Mouse (Mus musculus) lung, embryonic 15.5 days (tissue): Measurements from ENCODE around the gene Tesc. TPM values are rescaled to one million over a fixed set of nuclear protein-coding genes. Genes with fewer than 3 reads are reported as not detected.

Experiments
- ATAC-seq: fragments of 200-750 bp; cut with Nextera tagmentation; 2 replicates; pipeline ENCODE4 v1.8.0; 2017; ENCODE audit warnings: moderate number of reproducible peaks, borderline replicate concordance; ENCODE audit not compliant: low FRiP score, low TSS enrichment; ENCODE audit errors: extremely low read depth
- H3K27ac ChIP-seq: fragments of 300-500 bp; sonication (generic); 2 replicates; pipeline ENCODE4 v1.5.1; 2015; ENCODE audit warnings: moderate library complexity, mild to moderate bottlenecking, inconsistent platforms
- H3K27me3 ChIP-seq: fragments of 300-500 bp; sonication (generic); 2 replicates; pipeline ENCODE4 v1.6.1; 2015; ENCODE audit warnings: inconsistent platforms
- H3K36me3 ChIP-seq: fragments of 300-500 bp; sonication (generic); 2 replicates; pipeline ENCODE4 v1.6.1; 2015; ENCODE audit warnings: inconsistent platforms
- H3K4me1 ChIP-seq: fragments of 300-500 bp; sonication (generic); 2 replicates; pipeline ENCODE4 v1.6.1; 2015; ENCODE audit warnings: inconsistent platforms
- H3K4me2 ChIP-seq: fragments of 300-500 bp; sonication (generic); 2 replicates; pipeline ENCODE4 v1.6.1; 2015; ENCODE audit warnings: inconsistent platforms, mild to moderate bottlenecking, moderate library complexity
- H3K4me3 ChIP-seq: fragments of 300-500 bp; sonication (generic); 2 replicates; pipeline ENCODE4 v1.5.1; 2015; ENCODE audit warnings: mild to moderate bottlenecking, inconsistent platforms
- H3K9ac ChIP-seq: fragments of 300-500 bp; sonication (generic); 2 replicates; pipeline ENCODE4 v1.6.1; 2015; ENCODE audit warnings: inconsistent platforms
- H3K9me3 ChIP-seq: fragments of 300-500 bp; sonication (generic); 2 replicates; pipeline ENCODE4 v1.6.1; 2016; ENCODE audit warnings: inconsistent platforms
- WGBS: fragments of 180-500 bp; shearing (Covaris S2); methylation state at CpG from one replicate; pipeline ENCODE4 v1.1.7; 2015; 5-methylcytosine and 5-hydroxymethylcytosine counted together
- polyA plus RNA-seq: library from polyadenylated mRNA; unstranded; fragments of >200 nt; fragmentation: Nextera tagmentation; extraction: Ambion mirVana; gene quantifications from 2 replicates; pipeline ENCODE4 v1.2.1, GENCODE M21; 2015

The Tesc gene
- polyA plus RNA-seq, 1 experiment from 2014 or later, result 8.8 TPM

GRCm38 (mm10) chr5:118065516-118066255 lies 38.1 kb downstream of the Tesc start:
- H3K27ac ChIP-seq, result peak overlapping the region; percentile 53
- no peaks in the 10 kb centered on the region for H3K9me3 ChIP-seq
- H3K36me3 ChIP-seq, result peaks cover 24% of the 10 kb centered on the region
- H3K4me3 ChIP-seq, result no peak overlapping the region
- H3K4me2 ChIP-seq, result no peak overlapping the region
- H3K27me3 ChIP-seq, result no peaks in the 10 kb centered on the region
- ATAC-seq, result no peak
- no peak overlapping the region for H3K9ac ChIP-seq
- peaks cover 27% of the 10 kb centered on the region for H3K4me1 ChIP-seq
- WGBS, result 81% methylated on average over 19 of the region's 19 CpGs

- Histone ChIP-seq H3K36me3 (peaks cover 30% of the 10 kb centered on the region), H3K4me2 (no peak overlapping the region), H3K27me3 (no peaks in the 10 kb centered on the region), H3K27ac (no peak overlapping the region), H3K4me3 (no peak overlapping the region), H3K9ac (no peak overlapping the region), H3K4me1 (peaks cover 27% of the 10 kb centered on the region), H3K9me3 (no peaks in the 10 kb centered on the region)
- no peak for ATAC-seq
- 63% methylated on average over 5 of the region's 5 CpGs for WGBS
Measured at GRCm38 (mm10) chr5:118066828-118067227, 39.3 kb downstream of the Tesc start.

GRCm38 (mm10) chr5:118067572-118067971 lies 40.0 kb downstream of the Tesc start:
- ATAC-seq, result peak; percentile 9
- H3K36me3 ChIP-seq, result peaks cover 31% of the 10 kb centered on the region

GRCm38 (mm10) chr5:118067984-118068494 lies 40.5 kb downstream of the Tesc start:
- no peaks in the 10 kb centered on the region for H3K27me3 ChIP-seq
- 53% methylated on average over 9 of the region's 9 CpGs for WGBS
- no peak overlapping the region for H3K4me3 ChIP-seq
- H3K4me2 ChIP-seq, result no peak overlapping the region
- peak; percentile 69; the same call in 1 of the 2 replicates for ATAC-seq
- H3K27ac ChIP-seq, result no peak overlapping the region; the same call in 1 of the 2 replicates
- H3K36me3 ChIP-seq, result peaks cover 36% of the 10 kb centered on the region
- H3K9me3 ChIP-seq, result no peaks in the 10 kb centered on the region
- peaks cover 27% of the 10 kb centered on the region for H3K4me1 ChIP-seq
- H3K9ac ChIP-seq, result no peak overlapping the region

More at GRCm38 (mm10) chr5:118067572-118067971, 40.0 kb downstream of the Tesc start:
- Histone ChIP-seq H3K9me3 (no peaks in the 10 kb centered on the region), H3K4me1 (peaks cover 27% of the 10 kb centered on the region), H3K4me2 (no peak overlapping the region), H3K4me3 (no peak overlapping the region), H3K27me3 (no peaks in the 10 kb centered on the region), H3K9ac (no peak overlapping the region), H3K27ac (no peak overlapping the region; the same call in 1 of the 2 replicates)
- WGBS, result 57% methylated on average over 4 of the region's 4 CpGs

GRCm38 (mm10) chr5:118069315-118069714 lies 41.8 kb downstream of the Tesc start:
- Histone ChIP-seq H3K4me1 (peaks cover 22% of the 10 kb centered on the region), H3K4me3 (no peak overlapping the region), H3K9ac (no peak overlapping the region), H3K27ac (no peak overlapping the region), H3K9me3 (no peaks in the 10 kb centered on the region), H3K36me3 (peaks cover 46% of the 10 kb centered on the region), H3K27me3 (no peaks in the 10 kb centered on the region), H3K4me2 (no peak overlapping the region)
- peak; percentile 32; the same call in 1 of the 2 replicates for ATAC-seq
- 36% methylated on average over 9 of the region's 9 CpGs for WGBS

- H3K4me1 ChIP-seq, result peaks cover 17% of the 10 kb centered on the region; the same call in 1 of the 2 replicates
- WGBS, result 79% methylated on average over 5 of the region's 5 CpGs
- no peak overlapping the region for H3K4me3 ChIP-seq
- ATAC-seq, result no peak
- no peak overlapping the region for H3K9ac ChIP-seq
- H3K4me2 ChIP-seq, result no peak overlapping the region
- peaks cover 62% of the 10 kb centered on the region for H3K36me3 ChIP-seq
- H3K27me3 ChIP-seq, result no peaks in the 10 kb centered on the region
- H3K9me3 ChIP-seq, result no peaks in the 10 kb centered on the region
- H3K27ac ChIP-seq, result no peak overlapping the region
Measured at GRCm38 (mm10) chr5:118071766-118072165, 44.2 kb downstream of the Tesc start.

GRCm38 (mm10) chr5:118073213-118073773 lies 45.8 kb downstream of the Tesc start:
- H3K4me1 ChIP-seq, result peaks cover 9% of the 10 kb centered on the region; the same call in 1 of the 2 replicates
- no peak overlapping the region for H3K4me3 ChIP-seq
- H3K9me3 ChIP-seq, result no peaks in the 10 kb centered on the region
- no peak overlapping the region for H3K9ac ChIP-seq
- H3K27ac ChIP-seq, result no peak overlapping the region
- peaks cover 62% of the 10 kb centered on the region for H3K36me3 ChIP-seq
- 92% methylated on average over 15 of the region's 15 CpGs for WGBS
- H3K4me2 ChIP-seq, result no peak overlapping the region
- ATAC-seq, result no peak
- no peaks in the 10 kb centered on the region for H3K27me3 ChIP-seq

GRCm38 (mm10) chr5:118076721-118077592 lies 49.4 kb downstream of the Tesc start:
- Histone ChIP-seq H3K36me3 (peaks cover 44% of the 10 kb centered on the region), H3K9me3 (no peaks in the 10 kb centered on the region), H3K4me1 (0 out of 2 replicates have a peak, but pooled peaks cover 4% of the 10 kb centered on the region), H3K27me3 (no peaks in the 10 kb centered on the region), H3K4me2 (no peak overlapping the region), H3K27ac (no peak overlapping the region), H3K9ac (no peak overlapping the region), H3K4me3 (no peak overlapping the region)
- ATAC-seq, result no peak
- WGBS, result 79% methylated on average over 15 of the region's 15 CpGs

- Histone ChIP-seq H3K4me1 (peaks cover 18% of the 10 kb centered on the region), H3K9ac (no peak overlapping the region), H3K4me2 (no peak overlapping the region), H3K36me3 (peaks cover 34% of the 10 kb centered on the region), H3K4me3 (no peak overlapping the region), H3K9me3 (no peaks in the 10 kb centered on the region), H3K27me3 (no peaks in the 10 kb centered on the region), H3K27ac (no peak overlapping the region)
- no peak for ATAC-seq
- WGBS, result 74% methylated on average over 6 of the region's 6 CpGs
Measured at GRCm38 (mm10) chr5:118078550-118078949, 51.0 kb downstream of the Tesc start.

GRCm38 (mm10) chr5:118079354-118079753 lies 51.8 kb downstream of the Tesc start:
- no peak overlapping the region for H3K9ac ChIP-seq
- H3K4me2 ChIP-seq, result no peak overlapping the region
- no peaks in the 10 kb centered on the region for H3K27me3 ChIP-seq
- WGBS, result 70% methylated on average over 6 of the region's 6 CpGs
- ATAC-seq, result no peak
- no peaks in the 10 kb centered on the region for H3K9me3 ChIP-seq
- peaks cover 26% of the 10 kb centered on the region for H3K4me1 ChIP-seq
- no peak overlapping the region for H3K4me3 ChIP-seq
- peaks cover 27% of the 10 kb centered on the region for H3K36me3 ChIP-seq
- no peak overlapping the region for H3K27ac ChIP-seq

GRCm38 (mm10) chr5:118079839-118080250 lies 52.3 kb downstream of the Tesc start:
- Histone ChIP-seq H3K36me3 (peaks cover 24% of the 10 kb centered on the region; the same call in 1 of the 2 replicates), H3K4me1 (peaks cover 31% of the 10 kb centered on the region), H3K4me3 (no peak overlapping the region), H3K27ac (no peak overlapping the region), H3K9ac (no peak overlapping the region), H3K27me3 (no peaks in the 10 kb centered on the region), H3K4me2 (no peak overlapping the region), H3K9me3 (no peaks in the 10 kb centered on the region)
- 68% methylated on average over 11 of the region's 11 CpGs for WGBS
- no peak for ATAC-seq
